Mouse (Mus musculus): ENCODE data around the gene Rnf5. TPM values are rescaled to one million over a fixed set of nuclear protein-coding genes. Genes with fewer than 3 reads are reported as not detected.

The Rnf5 gene
- total RNA-seq, 2 experiments from 2014 or later = 74.2 to 75.9 TPM

GRCm38 (mm10) chr17:34586796-34587422 lies 16.6 kb downstream of the Rnf5 start:
- peak; percentile 88 to 89 for DNase-seq (ENCODE audit: low spot score in 2 of 2)

- DNase-seq (ENCODE audit: low spot score in 2 of 2) = peak in 1 of 2 experiments; percentile 34
Observed at GRCm38 (mm10) chr17:34585877-34586771, 17.4 kb downstream of the Rnf5 start.

DNA sequence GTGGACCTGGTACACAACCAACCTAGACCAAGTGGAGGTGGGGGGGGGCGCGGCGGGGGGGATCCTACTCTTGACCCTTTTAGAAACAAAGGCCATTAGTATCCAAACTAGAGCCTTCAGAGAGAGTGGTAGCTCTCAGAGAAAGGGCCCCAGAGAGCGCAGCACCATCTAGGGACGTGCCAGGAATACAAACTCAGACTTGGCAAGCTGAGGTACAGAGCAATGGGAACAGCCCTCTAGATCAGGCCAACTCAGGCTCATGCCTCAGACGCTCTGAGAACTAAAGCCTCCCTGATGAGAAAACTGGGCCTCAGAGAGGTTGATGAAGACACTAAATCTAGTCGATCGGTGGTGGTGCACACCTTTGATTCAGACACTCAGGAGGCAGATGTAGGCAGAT lies 18.4 kb downstream of the Rnf5 start:
- no peak for DNase-seq (ENCODE audit: low spot score in 2 of 2)

DNA sequence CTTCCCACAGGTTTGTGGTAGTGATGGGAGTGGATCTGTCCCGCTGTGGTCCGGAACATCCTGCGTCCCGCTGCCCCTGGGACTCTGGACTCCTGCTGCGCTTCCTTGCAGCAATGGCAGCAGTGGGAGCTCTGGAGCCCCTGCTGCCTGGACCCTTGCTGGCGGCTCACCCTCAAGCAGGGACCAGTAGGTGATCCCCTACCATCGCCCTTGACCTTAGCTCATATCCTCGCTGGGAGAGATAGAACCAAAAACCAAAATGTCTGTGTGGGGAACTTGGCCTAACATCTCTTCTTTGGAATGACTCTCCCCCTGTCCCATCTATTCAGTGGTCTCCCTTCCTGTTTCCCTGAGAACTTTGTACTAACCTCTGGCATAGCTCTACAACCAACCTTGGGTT lies 19.7 kb downstream of the Rnf5 start:
- DNase-seq (ENCODE audit: low spot score in 2 of 2) = no peak

- DNase-seq (ENCODE audit: low spot score in 2 of 2) = no peak
Observed at GRCm38 (mm10) chr17:34583397-34583796, 20.1 kb downstream of the Rnf5 start.

DNA sequence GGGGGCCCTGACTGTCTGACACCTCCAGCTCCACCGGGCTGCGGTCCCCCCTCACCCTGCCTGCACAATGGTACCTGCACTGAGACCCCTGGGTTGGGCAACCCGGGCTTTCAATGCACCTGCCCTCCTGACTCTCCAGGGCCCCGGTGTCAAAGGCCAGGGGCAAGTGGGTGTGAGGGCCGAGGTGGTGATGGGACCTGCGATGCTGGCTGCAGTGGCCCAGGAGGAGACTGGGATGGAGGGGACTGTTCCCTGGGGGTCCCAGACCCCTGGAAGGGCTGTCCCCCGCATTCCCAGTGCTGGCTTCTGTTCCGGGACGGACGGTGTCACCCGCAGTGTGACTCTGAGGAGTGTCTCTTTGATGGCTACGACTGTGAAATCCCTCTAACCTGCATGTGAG lies 21.0 kb downstream of the Rnf5 start:
- DNase-seq (ENCODE audit: low spot score in 2 of 2) = no peak

DNA sequence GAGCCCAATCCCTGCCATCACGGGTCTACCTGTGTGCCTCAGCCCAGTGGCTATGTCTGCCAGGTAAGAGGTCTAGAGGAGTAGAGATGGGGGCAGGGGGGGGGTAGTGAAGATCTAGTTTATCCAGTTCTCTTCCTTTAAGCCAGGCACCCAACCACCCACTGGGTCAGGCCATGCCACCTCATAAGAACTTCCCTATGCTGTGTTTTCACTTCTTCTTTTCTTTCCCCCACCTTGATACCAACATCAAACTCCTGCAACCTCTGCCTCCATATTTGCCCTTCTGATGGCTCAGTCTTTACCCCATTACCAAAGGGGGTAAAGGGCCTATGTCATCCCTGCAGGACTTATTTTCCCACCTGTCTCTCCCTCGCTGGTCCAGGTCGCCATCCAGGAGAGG lies 25.4 kb downstream of the Rnf5 start:
- DNase-seq (ENCODE audit: low spot score in 2 of 2) = no peak

- no peak for DNase-seq (ENCODE audit: low spot score in 2 of 2)
Observed at GRCm38 (mm10) chr17:34576577-34576976, 26.9 kb downstream of the Rnf5 start.

DNA sequence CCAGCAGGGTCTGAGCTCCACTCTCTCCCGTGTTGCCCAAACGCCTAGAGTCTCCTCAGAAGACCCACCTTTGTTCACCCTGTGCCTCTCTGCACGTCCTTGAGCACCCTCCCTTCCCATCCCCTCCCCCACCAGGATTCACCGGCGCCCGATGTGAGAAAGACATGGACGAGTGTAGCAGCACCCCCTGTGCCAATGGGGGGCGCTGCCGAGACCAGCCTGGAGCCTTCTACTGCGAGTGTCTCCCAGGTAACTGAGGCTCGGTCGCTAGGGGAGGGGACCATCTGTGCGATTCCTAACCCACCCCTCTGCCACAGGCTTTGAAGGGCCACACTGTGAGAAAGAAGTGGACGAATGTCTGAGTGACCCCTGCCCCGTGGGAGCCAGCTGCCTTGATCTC lies 31.1 kb downstream of the Rnf5 start:
- no peak for DNase-seq (ENCODE audit: low spot score in 2 of 2)

- DNase-seq (ENCODE audit: low spot score in 2 of 2) = no peak
Observed at GRCm38 (mm10) chr17:34571875-34572274, 31.6 kb downstream of the Rnf5 start.

- no peak for DNase-seq (ENCODE audit: low spot score in 2 of 2)
Observed at GRCm38 (mm10) chr17:34569919-34570318, 33.6 kb downstream of the Rnf5 start.

DNA sequence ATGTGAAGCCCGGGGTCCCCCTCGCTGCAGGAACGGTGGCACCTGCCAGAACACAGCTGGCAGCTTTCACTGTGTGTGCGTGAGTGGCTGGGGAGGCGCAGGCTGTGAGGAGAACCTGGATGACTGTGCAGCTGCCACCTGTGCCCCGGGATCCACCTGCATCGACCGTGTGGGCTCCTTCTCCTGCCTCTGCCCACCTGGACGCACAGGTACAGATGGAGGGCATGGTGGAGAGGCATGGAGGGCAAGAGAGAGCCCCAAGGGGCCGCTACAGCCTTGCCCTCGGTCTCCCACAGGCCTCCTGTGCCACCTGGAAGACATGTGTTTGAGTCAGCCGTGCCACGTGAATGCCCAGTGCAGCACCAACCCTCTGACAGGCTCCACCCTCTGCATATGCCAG lies 35.1 kb downstream of the Rnf5 start:
- no peak for DNase-seq (ENCODE audit: low spot score in 2 of 2)

GRCm38 (mm10) chr17:34567311-34567710 lies 36.2 kb downstream of the Rnf5 start:
- DNase-seq (ENCODE audit: low spot score in 2 of 2) = no peak

- DNase-seq (ENCODE audit: low spot score in 2 of 2) = no peak
Observed at GRCm38 (mm10) chr17:34564796-34565195, 38.7 kb downstream of the Rnf5 start.

DNA sequence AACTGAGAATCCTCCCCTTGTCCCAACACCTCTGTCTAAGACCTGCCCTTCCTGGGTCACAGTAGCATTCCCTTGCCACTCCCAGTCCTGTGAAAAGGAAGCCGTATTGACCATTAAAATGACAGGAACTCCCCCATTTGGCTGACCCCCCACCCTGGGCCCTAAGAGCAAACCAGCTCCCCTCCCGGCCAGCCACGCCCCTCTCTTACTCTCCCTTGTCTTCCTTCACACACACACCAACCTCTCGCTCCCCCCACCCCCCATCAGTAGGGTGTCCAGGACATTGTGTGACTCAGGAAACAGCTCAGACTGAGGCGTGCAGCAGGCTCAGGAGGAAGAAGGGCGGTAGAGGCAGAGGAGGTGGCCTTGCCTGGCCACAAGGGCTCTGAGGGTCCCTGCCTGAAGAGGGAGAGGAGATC lies 39.5 kb downstream of the Rnf5 start, which contains the start of gene Notch4:
Gene Notch4 (plus strand): TSS at position 266 of the 419 bp plus-strand sequence.
- DNase-seq (ENCODE audit: low spot score in 2 of 2) = no peak

DNA sequence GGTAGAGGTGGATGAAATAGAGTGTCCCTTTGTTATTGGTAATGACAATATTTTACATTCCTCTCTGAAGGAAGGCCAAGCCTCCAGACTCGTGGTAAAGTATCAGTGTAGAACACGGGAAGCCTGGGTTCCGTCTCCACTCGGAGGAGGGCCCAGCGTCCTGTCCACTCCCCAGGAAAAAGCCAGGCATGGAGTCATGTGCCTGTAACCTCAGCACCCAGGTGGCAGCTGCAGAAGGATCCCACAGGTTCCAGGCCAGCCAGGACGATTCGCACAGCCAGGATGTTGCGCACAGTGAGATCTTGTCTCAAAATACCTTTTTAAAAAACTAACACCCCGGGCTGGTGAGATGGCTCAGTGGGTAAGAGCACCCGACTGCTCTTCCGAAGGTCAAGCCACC lies 40.1 kb downstream of the Rnf5 start:
- DNase-seq (ENCODE audit: low spot score in 2 of 2) = no peak

GRCm38 (mm10) chr17:34562595-34562994 lies 40.9 kb downstream of the Rnf5 start:
- DNase-seq (ENCODE audit: low spot score in 2 of 2) = no peak

GRCm38 (mm10) chr17:34561200-34561599 lies 42.3 kb downstream of the Rnf5 start:
- DNase-seq (ENCODE audit: low spot score in 2 of 2) = no peak

DNA sequence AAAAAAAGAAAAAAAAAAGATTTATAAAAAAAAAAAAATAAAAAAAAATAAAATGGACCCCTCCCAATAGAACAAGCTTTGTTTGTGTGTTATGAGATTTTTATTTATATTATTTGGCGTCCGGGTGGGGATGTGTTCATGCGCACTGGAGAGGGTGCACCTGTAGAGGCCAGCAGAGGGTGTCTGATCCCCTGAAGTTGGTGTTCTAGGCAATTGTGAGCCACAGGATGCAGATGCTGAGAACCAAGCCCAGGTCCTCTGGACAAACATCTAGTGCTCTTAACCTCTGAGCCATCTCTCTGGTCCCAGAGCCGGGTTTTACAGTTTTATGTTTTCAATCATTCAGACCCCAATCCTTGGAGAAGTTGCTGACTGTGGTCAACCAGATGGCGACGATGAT lies 43.1 kb downstream of the Rnf5 start:
- no peak for DNase-seq (ENCODE audit: low spot score in 2 of 2)

DNA sequence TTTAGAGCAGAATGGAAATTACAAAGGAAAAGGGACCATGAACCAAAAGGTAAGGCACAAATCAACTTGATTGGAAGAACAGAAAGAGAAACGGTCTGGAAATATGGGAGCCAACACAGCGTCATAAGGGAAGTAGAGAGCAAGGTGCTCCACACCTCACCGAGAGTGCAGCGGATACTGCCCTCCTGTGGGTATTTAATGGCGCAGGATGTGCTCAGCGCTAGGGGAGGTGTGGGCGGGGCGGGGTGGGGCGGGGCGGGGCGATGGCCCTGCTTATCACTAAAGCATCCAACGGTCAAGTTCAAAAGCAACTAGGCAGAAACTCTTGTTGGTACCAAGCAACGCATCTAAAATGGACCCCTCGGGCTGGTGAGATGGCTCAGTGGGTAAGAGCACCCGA lies 43.6 kb downstream of the Rnf5 start:
- DNase-seq (ENCODE audit: low spot score in 2 of 2) = no peak

GRCm38 (mm10) chr17:34559116-34559515 lies 44.4 kb downstream of the Rnf5 start:
- DNase-seq (ENCODE audit: low spot score in 2 of 2) = no peak

- no peak for DNase-seq (ENCODE audit: low spot score in 2 of 2)
Observed at GRCm38 (mm10) chr17:34557411-34557810, 46.1 kb downstream of the Rnf5 start.

DNA sequence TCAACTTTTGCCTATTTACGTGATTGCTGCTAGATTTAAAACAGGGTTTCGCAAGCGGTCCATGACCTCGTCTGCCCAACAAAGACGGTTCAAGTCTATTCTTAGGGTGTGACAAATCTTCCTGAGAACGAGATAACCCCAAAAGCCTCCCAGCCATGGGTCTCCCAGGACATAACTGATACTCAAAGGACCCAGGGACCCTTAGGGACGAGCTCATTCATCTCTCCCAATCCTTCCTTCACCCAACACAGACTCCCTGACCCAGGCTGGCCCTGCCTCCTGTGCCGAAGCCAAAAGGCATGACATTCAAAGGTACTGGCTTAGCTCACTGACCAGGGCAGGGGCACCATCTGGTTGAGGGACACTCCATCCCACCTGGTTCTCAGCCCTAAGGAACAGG lies 47.1 kb downstream of the Rnf5 start:
- no peak for DNase-seq (ENCODE audit: low spot score in 2 of 2)

All from left cerebral cortex, adult 18-20 months (tissue).